Mouse (Mus musculus) ES-Bruce4 (cell line): ENCODE measurements around the gene Pwp2.

Source experiments
- EP300 ChIP-seq: IDR thresholded peaks from 2 replicates; pipeline ENCODE4 v1.6.1; 2011; ENCODE audit warnings: low read depth, low read length; ENCODE audit not compliant: insufficient read depth
- POLR2A ChIP-seq: IDR thresholded peaks from one replicate; pipeline ENCODE4 v1.8.1; 2011; ENCODE audit warnings: low read length; ENCODE audit not compliant: insufficient read depth

DNA sequence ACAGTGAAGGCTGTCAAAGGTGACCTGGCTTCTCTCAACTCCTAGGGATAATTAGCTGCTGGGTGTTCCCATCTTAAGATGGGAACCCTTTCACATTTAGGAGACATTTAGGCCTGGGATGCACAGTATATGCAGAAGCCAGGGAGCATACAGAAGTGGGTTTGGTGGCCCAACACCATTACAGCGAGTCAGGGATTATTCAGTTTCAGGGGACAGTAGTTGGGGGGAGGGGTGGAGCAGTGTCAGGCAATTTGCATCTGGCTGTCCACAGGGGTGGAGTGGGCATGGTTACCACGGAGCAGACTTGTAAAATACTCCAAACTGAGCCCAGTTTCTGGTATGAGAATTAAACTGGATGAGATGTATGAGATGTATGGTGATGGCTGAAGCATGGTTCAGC lies 14.5 kb downstream of the Pwp2 start:
- no peak for TF ChIP-seq POLR2A
- TF ChIP-seq EP300: no peak
